Mouse (Mus musculus) frontal cortex, postnatal 36 days (tissue): ENCODE data around the gene Gm20662.
A peak's percentile ranks its signal among the peaks of the same experiment; 100 is the strongest.
"Not testable (repeated sequence)": the region's sequence is repeated elsewhere in the genome, so short reads cannot be mapped to it uniquely, and the experiment has no call there.

ENCODE experiments used
- DNase-seq, 2 experiments: peaks; one replicate each; pipeline ENCODE4 v3.0.0; 2022; ENCODE audit warnings: low spot score in 2 of 2

Gene Gm20662

DNA sequence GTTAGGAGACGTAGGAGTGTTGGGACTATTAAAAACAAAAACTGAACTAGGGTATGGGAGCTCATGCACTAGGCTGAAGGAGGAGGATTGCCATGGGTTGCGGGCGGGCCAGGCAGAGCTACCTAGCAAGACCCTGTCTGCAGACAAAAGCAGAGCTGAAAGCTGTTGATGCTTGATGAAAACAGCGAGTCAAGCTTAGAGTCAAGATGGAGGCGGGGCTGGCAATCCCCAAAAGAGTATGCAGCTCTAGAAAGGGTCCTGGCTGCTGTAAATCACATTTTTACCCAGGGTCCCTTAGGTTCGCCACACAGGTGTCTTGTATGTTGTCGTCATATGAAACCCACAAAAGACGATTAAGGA is 7.4 kb downstream of the Gm20662 start:
- no peak for DNase-seq

DNA sequence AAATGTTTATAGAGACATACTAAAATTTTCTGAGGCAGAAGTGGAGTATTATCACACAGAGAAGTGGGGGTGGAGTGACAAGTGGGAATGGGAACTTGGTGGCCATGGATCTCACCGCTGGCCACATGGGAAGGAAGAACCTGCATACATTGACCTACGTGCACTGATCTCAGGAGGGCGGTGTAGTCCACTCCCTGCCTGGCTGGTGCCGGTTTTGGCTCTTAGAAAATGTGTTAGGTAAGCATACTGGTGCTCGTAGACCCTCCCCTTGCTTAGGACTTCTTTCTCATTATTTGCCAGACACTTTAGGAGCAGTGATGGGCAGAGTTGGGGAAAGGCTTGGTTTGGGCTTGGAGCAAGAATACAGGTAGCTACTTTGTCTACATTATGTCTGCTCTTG is 11.9 kb downstream of the Gm20662 start:
- no peak for DNase-seq

DNA sequence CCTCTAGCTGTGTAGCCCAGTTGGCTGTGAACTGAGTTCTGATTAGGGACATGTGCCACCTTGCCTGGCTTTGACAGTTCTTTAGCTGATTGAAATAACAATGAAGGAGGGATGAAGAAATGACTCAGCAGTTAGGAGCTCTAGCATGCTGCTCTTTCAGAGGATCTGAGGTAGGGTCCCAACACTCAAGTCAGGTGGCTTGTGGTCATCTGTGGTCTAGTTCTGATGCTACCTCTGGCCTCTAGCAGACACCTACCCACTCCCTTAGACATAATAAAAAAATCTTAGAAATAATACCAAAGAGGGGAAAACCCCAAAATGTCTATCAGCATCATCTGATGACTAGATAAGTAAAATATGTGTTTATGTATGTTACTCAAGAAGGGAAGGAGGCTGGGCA is 14.2 kb downstream of the Gm20662 start:
- no peak for DNase-seq

DNA sequence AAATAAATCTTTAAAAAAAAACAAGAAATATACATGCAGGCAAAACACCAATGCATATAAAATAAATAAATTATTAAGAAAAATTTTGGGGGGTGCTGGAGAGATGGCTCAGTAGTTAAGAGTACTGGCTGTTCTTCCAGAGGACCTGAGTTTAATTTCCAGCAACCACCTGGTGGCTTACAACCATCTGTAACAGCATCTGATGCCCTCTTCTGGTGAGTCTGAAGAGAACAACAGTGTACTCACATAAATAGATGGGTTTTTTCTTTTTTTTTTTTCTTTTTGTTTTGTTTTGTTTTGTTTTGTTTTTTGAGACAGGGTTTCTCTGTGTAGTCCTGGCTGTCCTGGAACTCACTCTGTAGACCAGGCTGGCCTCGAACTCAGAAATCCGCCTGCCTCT is 17.4 kb downstream of the Gm20662 start:
- DNase-seq, result not testable (repeated sequence)

DNA sequence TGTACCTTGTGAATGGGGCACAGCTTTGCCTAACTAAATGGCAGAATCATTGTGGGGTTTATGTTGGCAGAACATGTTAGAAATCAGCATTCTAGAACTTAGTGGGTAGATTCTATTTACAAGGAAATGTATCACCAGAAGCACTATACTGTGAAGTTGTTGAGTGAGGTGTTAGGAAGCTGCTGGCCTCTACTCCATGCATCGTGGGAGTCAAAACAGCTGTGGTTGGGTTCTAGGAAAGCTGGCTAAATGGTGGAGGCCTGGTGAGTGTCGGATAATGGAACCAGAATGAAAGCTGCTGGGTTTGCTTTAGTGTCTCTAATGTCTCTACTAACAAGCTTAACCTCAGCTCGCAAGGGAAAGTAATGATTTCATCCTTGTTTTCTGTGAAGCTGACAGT is 21.0 kb downstream of the Gm20662 start:
- DNase-seq, result peak; percentile 13 to 55

DNA sequence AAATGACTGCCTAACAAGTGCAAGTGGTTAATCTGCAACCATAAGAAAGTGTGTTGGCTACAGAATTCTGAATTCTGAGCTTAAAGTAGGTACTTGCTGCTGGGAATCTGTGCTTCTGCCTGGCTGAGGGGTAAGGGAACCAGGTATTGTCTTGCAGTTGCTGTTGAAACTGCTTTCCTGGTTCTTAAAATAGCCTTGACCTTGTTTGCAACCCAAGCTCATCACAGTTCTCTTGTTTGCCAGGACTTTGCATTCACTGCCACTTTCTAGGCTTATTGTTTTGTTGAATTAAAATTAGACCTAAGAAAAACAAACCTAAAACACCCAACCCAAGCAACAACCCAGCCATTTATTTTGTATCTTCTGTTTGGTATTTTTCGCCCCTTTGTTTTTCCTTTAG is 24.6 kb downstream of the Gm20662 start:
- DNase-seq, result no peak

DNA sequence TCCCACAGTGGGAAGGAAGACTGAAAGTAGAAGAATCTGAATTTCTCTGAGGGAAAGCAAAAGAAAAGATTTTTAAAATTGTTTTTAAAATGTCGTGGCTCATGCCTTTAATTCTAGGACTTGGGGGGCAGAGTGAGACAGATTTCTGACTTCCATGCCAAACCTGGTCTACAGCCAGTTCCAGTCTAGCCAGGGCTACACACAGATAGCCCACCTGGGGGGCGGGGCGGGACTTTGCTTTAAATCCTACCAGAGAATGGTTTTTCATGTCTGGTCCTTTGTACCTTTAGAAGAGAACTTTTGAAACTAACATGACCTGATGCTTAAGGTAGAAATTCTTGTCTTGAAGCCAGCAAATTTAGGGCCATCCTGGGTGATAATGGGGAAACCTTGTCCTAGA is 27.1 kb downstream of the Gm20662 start:
- no peak for DNase-seq

DNA sequence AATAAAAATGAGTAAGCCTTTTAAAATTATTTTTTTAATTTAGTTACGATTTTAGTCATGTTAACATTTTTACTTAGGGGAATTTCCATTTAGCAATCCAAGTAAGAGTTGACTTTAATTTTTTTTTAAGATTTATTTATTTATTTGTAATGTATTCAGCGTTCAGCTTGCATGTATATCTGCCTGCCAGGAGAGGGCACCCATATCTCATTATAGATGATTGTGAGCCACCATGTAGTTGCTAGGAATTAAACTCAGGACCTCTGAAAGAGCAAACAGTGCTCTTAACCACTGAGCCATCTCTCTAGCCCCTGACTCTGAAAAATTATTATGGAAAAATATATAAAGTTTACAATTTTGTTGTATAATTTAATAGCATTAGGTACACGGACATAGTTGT is 30.4 kb downstream of the Gm20662 start:
- DNase-seq, result no peak

DNA sequence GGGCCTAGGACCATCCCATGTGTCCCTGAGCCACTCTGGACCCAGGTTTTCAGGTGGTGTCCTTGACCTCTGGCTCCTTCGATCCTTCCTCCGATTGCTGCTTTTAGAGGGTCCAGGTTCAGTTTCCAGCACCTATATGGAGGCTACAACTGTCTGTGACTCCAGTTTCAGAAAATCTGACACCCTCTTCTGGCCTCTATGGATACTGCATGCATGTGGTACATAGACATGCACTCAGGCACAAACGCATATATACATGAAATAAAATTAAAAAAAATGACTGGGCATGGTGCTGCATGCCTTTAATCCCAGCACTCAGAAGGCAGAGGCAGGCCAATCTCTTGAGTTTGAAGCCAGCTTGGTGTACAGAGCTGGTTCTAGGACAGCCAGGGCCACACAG is 31.7 kb downstream of the Gm20662 start:
- DNase-seq, result no peak

DNA sequence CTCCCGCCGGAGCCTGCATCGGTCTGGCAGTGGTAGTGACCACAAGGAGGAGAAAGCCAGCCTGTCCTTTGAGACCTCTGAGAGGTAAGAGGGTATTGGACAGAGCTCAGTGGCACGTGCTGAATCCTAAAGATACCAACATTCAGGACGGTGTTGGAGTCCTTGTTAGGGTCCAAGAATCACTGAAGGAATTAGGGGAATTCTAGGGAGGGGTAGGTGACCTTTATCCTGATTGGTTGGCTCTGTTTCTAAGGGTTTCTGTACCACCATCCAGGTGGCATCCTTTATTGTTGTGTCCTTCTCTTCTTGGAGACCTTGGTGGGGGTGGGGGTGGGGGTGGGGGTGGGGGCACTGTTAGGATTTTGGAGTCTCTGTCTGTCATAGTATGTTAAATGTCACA is 36.0 kb downstream of the Gm20662 start:
- DNase-seq, result no peak

DNA sequence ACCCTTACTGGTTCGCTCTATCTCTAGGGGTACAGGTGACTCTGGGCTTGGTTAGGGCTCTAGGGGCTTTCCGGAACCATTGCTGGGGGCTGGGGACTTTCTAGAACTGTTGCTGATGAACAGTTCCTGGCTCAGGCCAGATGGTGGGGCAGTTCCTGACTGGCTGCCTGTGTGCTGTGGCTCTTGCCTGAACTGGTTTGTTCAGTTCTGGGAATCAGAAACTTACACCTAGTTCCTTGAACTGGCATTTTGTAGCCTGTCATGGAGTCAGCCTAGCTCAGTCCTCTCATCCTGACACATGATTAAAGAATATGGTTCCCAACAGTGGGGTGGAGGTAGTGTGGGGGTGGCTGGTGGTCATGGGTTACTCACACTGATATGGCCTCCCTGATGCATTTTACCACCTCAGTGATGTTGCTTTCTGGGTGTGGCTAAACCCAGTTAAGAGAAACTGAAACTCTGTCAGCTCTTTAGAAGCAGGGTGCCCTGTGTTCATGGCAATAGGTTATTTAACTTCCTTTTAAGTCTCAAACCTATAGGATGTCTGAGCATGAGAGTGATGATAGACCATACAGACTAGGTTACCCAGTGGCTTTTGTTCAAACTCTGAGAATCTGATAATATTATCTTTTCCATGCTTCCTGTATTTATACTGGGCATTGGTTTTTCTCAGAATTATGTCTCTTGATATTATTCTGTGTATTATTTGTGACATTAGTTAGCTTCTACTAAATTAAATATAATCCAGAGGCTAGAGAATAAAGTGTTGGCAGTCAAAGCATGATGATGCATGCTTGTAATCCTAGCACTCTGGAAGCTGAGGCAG is 39.4 kb downstream of the Gm20662 start:
- DNase-seq, result no peak

DNA sequence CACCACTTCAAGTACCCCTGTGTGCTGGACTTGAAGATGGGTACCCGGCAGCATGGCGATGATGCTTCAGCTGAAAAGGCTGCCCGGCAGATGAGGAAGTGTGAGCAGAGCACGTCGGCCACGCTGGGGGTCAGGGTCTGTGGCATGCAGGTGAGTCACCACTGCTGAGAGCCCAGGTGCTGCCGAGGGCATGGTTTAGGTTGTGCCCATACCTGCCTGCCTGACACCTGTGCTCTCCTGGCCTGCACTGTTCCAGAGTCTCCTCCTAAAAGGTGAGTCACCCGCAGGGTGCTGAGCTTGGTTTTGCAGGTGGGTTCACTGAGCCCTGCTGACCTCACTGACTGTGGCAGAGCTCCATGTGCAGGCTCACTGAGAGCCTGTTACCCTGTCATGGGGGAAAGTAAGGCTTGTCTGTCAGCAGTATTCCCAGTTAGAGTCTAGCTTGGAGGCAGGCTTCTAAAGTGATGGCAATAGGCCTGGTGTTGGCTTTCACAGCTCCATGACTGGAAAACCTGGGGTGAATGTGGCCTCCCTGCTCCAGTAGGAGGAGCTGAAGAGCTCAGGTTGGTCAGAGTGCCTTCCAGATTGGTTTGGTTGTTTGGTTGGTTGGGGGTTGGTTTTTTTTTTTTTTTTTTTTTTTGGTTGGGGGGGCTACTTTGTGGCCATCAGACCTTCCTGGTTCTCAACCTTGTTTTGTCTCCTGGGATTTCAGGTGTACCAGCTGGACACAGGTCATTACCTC is 48.8 kb downstream of the Gm20662 start:
- DNase-seq, result no peak

DNA sequence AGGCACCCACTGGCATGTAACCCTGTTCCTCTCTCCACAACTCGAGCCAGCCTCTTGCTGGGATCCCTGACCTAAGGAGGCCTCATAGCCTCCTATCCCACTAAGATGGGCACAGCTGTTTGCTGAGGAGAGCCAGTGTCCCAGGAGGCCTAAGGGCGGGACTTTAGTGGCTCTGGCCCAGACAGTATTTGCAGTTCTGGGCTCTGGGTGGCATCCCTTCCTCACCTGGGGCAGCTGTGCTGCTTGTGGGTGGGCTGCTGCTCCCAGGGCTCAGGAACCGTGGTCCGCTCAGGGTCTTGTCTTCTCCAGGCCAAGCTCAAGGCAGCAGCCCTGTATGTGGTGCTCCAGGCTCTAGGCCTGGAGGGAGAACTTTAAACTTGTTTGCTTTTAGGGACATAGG is 50.4 kb downstream of the Gm20662 start:
- no peak for DNase-seq

DNA sequence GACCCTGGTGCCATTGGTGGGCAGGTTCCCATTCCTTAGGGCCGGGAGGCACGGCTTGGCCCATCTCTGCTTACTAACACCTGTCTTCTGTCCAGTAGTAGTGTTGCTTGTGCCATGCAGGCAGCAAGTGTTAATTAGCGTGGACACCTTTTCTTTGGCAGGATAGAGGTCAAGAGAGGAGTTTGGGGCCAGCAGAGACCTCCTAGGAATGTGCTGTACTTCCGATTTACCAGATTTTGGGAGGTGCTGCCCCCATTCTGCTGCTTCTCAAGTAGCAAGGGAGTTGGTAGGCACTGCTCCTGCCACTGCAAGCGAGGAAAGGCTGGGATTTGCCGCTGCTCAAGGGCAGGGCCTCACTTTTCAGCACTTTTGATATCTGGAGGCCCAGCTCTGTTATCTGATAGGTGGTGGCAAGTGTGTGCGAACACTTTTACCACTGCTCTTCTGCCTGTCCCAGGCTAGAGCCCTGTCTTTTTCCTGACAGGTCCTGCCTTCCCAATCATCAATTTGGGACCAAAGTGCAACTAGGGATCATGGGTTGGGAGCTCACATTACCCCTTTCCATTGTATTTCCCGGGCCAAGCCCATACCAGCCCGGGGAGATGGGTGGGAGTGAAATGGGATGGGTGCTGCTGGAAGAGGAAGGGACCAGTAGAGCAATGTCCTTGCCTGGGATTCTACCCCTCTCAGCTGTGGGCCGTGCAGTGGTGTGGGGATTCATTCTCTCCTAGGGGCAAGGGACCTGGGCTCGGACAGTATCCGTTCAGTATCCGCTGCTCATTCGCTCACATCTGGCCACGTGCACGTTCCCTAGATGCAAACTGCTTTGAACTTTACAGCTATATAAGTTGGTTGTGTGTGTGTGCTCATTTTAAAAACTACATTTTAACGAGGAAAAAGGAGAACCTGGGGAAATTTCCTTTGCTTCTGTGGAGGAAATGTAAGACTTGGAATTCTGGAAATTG is 51.7 kb downstream of the Gm20662 start:
- no peak for DNase-seq

DNA sequence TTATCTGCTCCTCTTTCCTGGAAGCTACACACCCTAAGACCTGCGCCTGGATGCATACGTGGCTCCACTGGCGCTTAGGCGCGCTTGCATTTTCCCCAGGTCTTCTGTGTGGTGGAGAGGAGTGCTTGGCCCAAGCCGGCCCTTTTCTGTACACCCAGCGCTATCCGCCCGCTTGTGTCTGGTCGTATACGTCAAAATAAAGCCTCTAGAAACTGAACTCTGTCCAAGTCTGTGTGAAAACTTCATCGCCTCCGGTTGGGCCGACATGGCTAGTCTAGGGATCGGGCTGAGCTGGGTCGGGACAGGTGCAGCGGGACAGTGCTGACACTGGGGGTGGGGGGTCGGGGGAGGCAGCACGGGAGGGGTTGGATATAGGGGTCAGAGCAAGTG is 52.4 kb downstream of the Gm20662 start:
- no peak for DNase-seq

DNA sequence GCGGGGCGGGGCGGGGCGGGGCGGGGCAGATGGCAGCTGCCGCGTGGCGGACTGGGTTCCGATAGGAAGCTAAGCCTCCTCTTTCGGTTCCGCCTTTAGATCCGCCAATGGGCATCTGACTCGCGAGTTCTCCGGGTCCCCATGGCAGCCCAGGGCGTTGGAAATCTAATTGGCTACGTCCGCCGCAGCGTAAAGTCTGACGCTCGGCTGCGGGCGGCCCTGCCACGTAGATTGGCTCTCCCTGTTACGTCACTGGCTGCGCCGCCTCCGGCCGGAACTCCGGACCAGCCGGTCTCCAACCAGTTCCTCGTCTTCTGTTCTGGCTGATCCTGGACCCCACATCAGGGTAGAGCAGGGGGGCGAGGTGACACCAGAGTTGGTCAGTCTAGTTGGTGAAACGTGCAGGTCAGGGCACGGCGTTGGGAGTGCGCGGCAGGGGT is 52.9 kb downstream of the Gm20662 start, which contains the start of gene Gmppb:
Gmppb (plus strand) TSS at position 227 of the 440 bp plus-strand sequence.
- peak; percentile 95 to 97 for DNase-seq

DNA sequence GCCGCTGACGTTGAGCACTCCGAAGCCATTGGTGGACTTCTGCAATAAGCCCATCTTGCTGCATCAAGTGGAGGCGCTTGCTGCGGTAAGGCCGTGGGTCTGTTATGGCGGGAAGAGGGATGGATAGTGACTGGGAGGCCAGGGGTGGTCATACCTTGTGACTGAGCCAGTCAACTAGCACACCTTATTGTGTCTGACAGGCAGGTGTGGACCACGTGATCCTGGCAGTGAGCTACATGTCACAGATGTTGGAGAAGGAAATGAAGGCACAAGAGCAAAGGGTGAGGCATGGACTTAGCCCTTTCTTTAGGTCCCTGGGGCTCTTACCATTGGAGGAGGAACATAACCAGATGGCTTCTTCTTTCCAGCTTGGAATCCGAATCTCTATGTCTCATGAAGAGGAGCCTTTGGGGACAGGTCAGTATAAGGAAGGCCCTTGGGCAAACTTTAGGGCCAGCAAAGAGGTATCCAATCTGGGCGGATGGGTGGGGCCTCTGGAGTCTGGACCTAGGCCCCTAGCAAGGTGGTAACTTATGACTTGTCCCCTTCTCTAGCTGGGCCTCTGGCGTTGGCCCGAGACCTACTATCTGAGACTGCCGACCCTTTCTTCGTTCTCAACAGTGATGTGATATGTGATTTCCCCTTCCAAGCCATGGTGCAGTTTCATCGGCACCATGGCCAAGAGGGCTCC is 53.6 kb downstream of the Gm20662 start:
- no peak for DNase-seq

DNA sequence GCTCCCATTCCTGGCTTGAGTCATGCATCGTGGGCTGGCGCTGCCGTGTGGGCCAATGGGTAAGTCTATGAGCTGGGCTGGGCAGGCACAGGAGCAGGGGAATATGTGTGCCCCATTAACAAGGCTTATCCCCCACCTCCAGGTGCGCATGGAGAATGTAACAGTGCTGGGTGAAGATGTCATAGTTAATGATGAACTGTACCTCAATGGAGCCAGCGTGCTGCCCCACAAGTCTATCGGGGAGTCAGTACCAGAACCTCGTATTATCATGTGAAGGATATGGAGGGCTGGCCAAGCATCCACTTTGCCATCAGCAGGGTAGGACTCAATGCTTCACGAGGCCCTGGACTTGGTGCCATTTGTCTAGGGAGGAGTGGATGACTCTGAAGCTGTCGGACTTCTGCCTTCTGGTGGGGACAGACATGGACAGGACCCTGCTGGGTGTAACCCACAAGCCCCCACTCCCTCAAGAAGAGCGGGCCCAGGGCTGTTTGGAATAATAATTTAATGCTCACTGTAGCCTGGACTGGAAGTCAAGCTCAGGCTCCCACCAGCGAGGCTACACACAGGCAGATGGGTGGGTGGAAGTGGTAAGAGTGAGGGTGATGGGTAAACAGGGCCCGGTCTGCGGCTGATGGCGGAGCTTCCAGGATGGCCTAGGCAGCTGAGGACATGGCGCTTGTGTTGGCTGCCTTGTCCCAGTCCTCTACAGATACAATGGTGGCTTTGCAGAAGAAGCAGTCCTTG is 55.2 kb downstream of the Gm20662 start:
- DNase-seq, result no peak

DNA sequence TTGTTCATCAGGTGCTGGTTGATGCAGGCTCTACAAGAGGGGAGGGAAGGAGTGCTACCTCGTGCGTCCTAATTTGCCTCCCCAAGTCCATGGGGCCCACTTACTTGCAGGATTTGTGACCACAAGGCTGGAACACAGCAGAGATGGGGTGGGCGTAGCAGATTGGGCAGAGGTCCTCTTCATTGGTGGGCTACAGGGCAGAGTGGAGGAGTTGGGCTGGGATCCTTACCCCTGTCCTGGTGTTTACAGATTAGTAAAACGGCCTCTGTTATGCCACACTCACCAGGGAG is 55.7 kb downstream of the Gm20662 start:
- no peak for DNase-seq

DNA sequence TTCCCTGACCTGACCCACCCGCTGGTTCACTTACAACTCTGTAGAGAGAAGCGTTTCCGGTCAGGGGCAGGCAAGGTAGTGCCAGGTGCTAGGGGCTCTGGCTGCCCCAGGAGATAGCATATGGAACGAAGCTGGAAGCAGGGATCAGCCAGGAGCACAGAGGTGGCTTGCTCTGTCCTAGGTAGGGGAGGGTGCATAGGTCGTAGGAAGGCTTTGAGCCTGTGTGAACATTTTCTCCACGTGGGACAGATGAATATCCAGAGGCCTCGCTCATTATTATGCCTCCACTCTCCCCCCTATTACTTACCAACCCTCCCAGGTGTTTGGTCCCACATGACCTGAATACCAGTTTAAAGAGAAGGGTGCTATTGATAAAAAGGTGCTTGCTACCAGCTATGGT is 56.3 kb downstream of the Gm20662 start:
- no peak for DNase-seq
